Mouse (Mus musculus) megakaryocyte progenitor cell, adult 5-6 weeks (primary cell): ENCODE measurements around the gene Cerkl. TPM values are rescaled to one million over a fixed set of nuclear protein-coding genes. Genes with fewer than 3 reads are reported as not detected.

Experiments
- ATAC-seq: replicated peaks from 2 replicates; pipeline ENCODE4 v1.8.0; 2016; ENCODE audit warnings: mild to moderate bottlenecking, moderate TSS enrichment, inconsistent platforms; ENCODE audit not compliant: poor library complexity
- total RNA-seq, 2 experiments: library from RNA; stranded (forward) in 1 of 2; stranded (reverse) in 1 of 2; fragments of 157-497, 149-512 nt in 1 of 2; fragments of 200-1000 nt in 1 of 2; gene quantifications; 2 replicates each; pipeline versions ENCODE4 v1.2.3 to v1.2.4; 2015 to 2017

Gene Cerkl
- 3.3 and 4.8 TPM in 2 replicates for total RNA-seq (2015)
- total RNA-seq (2017) = 6.0 and 9.9 TPM in 2 replicates

DNA sequence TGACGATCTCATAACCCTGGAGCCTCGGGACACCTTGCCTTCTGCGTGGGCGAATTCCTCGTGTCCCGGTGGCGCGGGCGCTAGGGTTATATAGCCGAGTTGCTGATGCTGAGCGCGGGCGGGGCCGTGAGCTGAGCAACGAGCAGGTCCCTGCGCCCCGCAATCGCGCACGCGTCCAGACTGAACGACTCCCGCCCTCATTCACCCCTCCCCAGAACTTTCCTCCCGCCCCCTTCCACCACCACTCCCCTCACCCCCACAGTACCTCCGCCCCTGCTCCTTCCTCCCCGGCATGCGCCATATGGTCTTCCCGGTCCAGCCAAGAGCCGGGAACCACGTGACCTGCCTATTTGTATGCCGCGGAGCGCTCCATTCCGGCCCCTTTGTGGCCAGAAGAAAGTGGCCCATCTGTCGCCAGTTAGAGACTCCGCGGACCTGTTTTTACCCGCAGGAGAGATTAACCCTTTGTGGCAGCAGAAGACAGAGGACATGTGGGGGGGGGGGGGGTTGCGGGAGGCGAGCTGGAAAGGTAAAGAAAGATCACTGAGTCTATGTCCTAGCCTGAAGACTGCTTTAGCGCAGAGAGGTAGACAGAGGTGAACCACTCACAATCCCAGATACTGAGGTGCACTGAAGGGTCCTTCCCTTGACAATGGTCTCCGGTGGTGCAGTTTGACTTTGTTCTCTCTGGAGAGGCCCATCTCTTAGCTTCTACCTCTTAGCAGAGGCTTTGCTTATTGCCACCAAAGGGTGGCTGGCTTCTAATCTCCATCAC lies at the start of gene Cerkl, which contains the start of gene Neurod1:
Gene Cerkl (minus strand): TSS at position 211 of the 775 bp plus-strand sequence.
Gene Neurod1 (minus strand): TSS at position 177 of the 775 bp plus-strand sequence.
- peak; percentile 26; the same call in 1 of the 2 replicates for ATAC-seq

DNA sequence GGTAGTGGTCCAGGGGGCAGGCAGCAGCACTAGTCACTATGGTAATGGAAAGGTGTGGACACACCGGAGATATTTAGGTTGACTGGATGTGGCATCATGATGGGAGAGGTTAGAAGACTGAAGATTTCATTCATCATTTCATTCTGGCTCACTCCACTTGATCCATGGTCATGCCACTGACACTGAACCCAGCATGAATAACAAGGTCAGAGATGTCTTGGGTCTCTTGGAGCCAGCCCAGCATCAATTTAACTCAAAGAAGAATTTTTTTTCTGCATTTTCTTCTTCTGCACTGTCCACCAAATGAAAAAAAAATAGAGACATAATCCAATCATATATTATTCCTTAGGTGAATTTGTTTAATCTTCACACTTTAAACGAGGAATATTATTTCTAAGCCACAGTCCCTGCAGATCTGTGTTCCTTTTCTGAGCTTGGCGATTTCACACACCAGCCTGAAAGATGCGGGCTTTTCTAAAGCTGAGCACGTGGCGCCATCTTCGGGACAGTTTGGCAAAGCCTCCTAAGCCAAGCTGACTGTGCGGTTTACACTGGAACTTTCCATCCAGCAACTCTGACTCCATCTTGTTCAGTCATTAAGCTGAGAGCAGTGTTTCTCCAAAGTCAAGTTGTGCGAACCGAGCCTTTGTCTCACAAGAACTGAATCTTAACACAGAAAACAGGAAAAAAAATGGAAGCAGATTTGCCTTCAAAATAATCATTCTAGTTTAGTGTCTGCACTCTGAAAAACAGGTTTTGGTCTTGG lies 42.6 kb upstream of the Cerkl start:
- peak; percentile 97 for ATAC-seq

DNA sequence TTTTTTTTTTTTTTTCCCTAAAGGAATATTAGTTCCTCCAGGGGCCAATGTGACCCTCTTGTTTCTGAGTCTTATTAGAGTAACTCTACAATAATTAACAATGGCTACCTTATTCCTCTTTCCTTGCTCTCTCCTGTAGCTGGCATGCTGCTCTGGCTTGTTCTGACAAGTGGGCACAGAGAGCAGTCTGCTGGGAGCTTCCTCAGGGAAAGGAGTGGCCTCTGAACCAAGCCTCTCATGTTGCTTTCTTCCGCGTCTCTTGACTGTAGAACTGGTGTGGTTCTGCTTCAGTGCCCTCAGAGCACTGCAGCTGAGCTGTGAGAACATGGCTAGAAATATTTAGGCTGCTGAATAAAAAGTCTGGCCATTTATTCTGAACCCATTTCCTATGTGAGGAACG lies 28.5 kb upstream of the Cerkl start:
- no peak for ATAC-seq

DNA sequence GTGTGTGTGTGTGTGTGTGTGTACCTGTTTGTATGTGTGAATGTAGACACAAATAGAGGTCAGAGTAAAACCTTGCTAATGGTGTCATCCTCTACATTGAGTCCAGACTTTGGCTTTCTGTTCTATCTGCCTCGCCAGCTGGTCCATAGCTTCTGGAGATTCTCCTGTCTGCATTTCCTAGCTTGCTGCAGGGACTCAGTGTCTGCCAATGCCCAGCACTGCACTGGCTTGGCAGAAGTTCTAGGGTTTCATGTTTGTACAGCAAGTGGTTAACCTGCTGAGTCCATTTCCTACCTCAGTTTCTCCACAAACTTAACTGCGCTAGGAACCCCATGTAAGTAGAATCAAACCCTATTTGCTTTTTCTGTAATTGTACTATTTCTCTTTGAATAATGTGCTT lies 25.9 kb upstream of the Cerkl start:
- ATAC-seq = no peak

DNA sequence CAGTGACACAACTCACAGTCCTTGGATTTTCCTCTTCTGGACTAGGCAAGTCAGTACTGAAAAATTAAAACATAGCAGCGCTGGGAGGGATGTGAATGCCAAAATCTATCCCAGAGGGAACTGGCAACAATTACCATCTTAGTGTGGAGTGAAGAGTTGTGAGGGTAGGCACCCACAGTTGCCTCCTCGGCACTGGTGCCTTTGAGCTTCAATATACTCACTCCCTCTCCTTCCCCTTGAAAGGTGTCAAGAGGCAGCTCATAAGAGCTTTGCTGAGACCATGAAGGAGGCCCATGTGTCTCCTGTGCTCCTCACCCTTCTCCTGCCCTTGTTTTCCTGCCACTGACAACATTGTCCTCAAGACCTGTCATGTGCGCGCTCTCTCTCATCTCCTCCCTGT lies 5.8 kb upstream of the Cerkl start:
- ATAC-seq = no peak

DNA sequence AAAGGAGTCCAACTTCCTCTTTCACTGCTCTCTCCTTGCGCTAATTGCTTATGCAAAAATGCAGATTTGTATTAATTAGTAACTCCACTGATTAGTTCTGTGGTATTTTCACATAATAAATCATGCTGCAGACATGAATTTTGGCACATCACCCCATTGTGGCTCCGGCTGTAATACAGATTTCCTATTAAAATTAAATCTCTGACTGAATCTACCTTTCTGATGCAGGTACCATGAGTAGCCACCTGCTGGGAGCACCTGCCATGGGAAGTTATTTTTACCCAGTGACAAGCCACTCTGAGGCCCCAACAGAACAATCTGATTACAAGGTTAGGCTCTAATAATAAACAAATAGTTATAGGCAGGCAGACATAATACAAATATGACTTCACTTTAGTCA lies 5.3 kb upstream of the Cerkl start:
- ATAC-seq = no peak

DNA sequence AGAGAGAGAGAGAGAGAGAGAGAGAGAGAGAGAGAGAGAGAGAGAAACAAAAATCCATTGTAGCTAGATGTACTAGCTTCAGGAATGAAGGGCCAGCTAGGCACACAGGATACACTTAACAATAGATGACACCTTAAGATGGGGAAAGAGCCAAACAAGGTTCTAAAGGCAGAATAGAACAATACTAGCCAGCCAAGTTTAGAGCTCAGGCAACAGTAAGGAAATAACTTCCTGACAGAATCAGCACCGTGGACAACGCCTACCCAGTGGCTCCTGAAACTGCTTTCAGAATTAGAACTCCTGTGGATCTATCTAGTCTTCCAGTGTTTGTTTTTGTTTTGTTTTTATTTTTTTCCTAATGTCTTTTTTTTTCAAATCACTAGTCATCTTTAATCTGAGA lies 4.0 kb upstream of the Cerkl start:
- peak; percentile 52; the same call in 1 of the 2 replicates for ATAC-seq

DNA sequence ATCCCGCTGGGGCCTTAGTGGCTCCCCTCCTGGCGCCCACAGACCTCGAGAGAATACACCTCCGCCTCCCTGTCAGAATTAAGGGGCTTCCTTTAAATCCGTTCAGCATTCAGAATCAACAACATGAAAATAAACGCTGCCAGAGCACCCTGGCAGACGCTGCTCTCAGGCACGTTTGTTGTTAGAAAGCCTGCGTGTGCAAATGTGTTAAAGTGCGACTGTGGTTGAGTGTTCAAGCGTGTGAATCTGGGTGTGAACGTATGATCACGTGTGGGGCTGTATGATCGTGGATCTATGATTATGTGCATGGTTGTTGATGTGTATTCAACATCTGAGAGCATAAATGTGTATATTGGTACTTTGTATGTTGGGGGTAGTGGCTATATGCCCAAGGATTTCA lies 3.5 kb upstream of the Cerkl start:
- ATAC-seq = no peak

DNA sequence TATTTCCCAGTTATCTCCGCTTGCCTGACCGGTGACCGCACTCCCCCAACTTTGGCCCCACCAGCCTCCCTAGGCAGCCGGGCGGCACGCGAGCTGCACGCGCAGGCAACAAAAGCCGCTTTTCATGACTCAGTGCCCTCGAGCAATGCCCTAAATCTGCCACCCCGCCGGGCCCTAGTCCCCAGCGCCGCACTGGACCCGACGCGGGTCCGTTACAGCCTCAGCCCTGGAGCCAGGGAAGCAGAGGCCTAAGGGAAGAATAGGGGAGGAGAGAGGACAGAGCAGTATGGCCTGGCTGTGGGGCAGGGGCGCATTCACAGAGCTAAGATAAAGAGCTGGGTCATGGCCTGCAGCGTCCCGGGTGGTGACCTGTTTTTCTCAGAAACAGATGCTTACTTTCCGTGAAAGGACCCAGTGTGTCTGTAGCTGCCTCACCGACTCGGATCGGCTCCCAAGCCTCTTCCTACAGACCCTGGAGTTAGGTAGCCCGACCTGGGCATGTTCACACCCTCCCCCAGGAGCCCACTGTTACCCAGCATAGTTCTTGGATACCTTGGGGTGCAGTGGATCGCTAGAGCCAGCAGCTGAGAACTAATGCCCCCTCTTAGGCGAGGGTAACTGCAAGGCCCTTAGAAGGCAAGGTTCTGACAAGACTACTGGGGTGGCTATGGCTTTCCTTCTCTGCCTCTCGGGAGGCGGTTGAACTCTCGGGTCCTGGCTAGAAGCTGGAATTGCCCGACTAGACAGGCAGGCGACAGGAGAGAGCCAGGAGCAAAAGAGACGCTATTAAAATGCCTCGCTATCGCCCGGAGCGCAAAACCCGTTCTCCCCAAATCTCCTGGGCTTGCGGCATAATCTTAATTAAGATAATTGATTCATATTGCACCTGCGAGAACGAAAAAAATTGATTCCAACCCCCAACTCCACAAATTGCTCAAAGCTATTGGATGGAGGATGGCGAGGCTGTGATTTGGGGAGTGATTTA lies 2.8 kb upstream of the Cerkl start:
- no peak for ATAC-seq

DNA sequence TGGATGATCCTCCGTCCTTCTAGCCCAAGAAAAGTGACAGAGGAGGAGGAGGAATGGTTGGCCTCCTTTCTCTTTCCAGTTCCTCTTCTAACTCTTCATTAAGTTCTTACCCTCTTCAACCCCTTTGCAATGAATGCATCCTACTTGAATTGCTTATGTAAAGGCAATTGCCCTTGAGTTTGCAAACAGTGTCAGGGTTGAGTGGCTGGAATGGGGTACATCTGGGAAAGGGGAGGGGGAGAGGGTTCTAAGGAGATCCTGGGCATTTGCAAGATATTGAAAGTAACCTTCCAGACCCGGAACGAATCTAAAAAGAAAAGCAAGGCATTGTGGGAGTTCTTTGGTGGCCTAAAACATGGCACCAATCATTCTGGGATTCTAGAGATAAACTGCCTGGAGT lies 1.3 kb upstream of the Cerkl start:
- no peak for ATAC-seq

DNA sequence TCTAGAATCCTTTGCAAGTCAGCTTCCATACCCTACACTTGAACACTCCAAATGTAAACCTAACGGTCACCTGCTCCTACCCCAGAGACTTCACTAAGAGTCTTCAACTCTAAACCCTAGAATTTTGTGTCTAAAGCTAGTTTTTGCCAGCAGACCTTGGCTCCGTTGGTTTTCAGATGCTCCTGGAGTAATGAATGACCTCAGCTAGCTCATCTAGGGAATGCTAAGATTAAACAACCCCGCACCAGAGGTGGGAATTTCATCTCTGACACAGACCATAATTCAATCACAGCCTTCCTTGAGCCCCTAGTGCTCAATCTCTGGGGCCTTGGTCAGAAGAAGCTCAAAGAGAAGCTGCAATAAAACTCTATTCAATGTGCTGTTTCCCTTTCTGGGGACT lies 849 bp upstream of the Cerkl start:
- no peak for ATAC-seq

DNA sequence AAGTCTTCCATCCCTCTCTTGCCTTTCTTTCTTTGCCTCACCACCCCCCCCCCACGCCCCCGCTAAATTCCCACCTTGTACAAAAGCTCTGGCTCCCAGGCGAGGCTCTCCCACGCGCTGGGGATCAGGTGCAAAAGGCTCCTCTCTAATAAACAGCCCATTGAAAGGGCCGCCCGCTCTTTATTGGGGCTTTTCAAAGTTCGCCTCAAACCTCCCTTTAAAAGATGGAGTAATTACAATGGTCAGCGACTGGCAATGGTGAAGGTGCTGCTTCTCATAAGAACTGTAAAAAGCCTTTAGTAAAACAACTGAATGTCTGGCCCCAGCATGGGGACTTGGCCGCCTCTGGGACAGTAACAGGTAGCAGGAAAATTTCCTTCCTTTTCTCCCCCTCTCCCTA lies 939 bp downstream of the Cerkl start:
- no peak for ATAC-seq

DNA sequence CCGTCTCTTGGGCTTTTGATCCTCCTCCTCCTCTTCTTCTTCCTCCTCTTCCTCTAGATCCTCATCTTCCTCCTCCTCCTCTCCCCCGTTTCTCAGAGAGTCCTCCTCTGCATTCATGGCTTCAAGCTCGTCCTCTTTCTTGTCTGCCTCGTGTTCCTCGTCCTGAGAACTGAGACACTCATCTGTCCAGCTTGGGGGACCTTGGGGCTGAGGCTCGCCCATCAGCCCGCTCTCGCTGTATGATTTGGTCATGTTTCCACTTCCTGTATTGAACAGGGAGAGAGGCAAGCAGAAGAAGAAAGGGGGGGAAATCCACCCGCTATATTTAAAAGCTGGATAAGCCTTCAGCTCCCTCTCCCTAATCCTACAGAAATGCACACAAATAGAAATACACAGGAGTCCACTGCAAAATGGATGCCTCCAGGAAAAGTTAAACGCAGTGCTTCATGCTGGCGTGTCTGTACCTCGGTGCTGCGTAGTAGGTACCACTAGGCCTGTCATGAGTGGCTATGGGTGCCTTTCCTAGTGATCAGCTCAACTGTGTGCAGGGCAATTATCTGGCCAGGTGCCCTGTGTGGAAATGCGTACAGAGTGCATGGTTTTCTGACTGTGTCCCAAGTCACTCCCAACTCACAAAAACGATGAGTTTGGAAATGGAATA lies 1.7 kb downstream of the Cerkl start:
- ATAC-seq = no peak

DNA sequence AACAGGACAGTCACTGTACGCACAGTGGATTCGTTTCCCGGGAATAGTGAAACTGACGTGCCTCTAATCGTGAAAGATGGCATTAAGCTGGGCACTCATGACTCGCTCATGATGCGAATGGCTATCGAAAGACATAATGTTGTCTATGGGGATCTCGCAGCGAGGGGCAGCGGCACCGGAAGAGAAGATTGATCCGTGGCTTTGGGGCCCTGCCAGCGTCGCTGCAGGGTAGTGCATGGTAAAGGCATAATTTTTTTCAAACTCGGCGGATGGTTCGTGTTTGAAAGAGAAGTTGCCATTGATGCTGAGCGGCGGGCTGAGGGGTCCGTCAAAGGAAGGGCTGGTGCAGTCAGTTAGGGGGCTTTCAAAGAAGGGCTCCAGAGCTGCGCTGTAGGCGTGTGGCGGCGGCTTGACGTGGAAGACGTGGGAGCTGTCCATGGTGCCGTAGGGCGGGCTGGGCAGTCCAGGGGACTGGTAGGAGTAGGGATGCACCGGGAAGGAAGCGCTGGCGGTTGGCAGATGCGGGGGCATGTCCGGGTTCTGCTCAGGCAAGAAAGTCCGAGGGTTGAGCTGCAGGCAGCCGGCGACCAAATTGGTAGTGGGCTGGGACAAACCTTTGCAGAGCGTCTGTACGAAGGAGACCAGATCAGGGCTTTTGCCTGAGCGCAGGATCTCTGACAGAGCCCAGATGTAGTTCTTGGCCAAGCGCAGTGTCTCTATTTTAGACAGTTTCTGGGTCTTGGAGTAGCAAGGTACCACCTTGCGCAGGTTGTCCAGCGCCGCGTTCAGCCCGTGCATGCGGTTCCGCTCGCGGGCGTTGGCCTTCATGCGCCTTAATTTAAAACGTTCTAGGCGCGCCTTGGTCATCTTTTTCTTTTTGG lies 2.4 kb downstream of the Cerkl start:
- ATAC-seq = peak; percentile 95

DNA sequence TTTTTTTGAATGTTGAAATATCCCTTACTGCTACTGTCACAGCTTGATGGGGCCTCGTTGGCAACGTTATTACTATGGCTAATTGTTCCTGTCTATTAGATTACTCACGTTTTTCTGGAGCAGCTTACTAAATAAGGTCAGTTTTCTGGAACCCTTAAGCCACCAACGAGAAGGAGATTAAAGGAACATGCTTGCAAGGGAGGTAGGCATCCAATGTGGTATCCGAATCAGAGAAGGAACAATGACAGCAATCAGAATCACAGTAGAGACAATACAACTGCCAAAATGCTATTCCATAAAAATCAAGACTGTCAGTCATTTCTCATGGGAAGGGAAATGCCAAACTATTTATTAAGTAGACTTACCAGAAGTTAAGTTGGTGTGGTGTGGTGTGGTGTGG lies 5.1 kb downstream of the Cerkl start:
- ATAC-seq = no peak

DNA sequence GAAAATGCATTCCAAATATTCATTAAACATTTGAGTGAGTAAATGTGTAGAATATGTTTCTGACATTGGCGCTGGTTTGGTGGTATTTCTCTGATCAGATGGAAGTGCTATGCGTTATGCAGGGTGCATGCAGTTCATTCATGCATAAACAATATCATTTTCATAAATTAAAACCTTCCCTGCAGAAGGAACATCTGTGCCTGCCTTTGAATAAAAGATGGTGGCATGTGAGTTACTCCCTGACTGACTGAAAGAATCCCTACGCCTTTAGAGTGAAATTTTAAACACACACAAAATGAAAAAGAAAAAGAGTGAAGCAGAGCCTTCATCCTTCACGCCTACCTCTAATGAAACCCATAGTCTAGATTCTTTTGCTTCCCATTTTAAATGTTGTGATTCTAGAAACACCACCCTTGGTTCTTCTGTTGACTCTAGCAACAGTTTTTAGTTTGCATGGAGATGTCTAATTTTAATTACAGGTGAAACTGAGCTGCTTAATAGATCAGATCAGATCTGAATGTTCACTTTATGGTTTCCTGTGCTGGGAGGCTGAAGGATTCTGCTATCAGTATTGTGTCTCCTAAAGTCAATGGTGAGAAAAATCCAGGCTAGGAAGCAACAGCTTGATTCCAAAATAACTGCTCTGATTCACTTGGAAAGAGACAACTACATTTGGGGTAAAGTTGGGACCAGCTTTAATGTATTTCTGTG lies 5.7 kb downstream of the Cerkl start:
- ATAC-seq = no peak

DNA sequence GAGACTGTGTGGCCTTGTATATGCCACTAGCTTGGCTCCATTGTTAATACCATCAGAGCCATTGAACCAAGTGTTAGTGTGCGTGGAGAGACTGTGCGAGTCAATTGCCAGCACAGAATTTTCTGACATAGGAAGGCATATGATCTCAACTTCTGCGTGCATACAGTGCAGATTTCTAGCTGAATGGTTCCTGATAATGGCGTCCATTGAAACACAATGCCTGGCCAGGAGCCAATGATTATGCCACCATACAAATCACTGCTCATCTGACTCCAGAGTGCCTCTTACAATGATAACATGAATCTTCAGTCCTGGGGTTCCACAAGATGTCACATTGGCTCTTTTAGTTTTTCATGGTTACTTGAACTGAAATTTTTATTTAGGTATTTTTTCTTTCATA lies 7.2 kb downstream of the Cerkl start:
- ATAC-seq = no peak

DNA sequence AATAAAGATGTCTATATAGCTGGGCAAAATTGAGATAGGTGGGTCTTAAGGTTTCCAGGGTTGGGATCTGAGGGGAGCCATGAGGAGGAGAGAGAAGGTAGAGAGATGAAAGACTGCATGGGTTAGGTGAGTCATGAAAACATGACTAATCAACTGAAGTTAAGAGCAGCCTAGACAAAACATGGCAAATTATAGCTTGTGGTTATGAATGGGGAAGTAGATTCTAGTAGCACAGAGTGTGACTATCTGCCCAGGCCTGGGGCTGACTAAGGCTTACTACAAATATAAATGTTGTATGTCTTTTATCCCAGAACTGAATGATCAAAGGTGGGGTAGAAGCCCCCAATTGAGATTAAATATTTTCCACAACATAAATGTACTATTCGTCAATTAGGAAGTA lies 9.4 kb downstream of the Cerkl start:
- peak; percentile 83 for ATAC-seq
